Mouse (Mus musculus) lung, adult 2 months (tissue): ENCODE data around the gene Meis2.

Experiments used
- CTCF ChIP-seq: fragments of 200-500 bp; IDR thresholded peaks from 2 replicates; pipeline ENCODE4 v1.5.1; 2011; ENCODE audit warnings: mild to moderate bottlenecking, low read length, control low read depth; ENCODE audit not compliant: insufficient read depth
- POLR2A ChIP-seq: fragments of 200-500 bp; IDR thresholded peaks from 2 replicates; pipeline ENCODE4 v1.6.1; 2011; ENCODE audit warnings: low read depth, mild to moderate bottlenecking, control low read depth, low read length, borderline replicate concordance; ENCODE audit errors: extremely low read depth

GRCm38 (mm10) chr2:116078841-116079240, 13.2 kb upstream of the Meis2 start:
- TF ChIP-seq CTCF = no peak
- TF ChIP-seq POLR2A = no peak
